Mouse (Mus musculus): ENCODE measurements around the gene Tesk1. TPM values are rescaled to one million over a fixed set of nuclear protein-coding genes. Genes with fewer than 3 reads are reported as not detected.

The Tesk1 gene
- total RNA-seq, 2 experiments from 2014 or later: 41.7 to 47.2 TPM

GRCm38 (mm10) chr4:43493186-43493845 lies 51.6 kb downstream of the Tesk1 start:
- DNase-seq: peak; percentile 92

GRCm38 (mm10) chr4:43493846-43494240 lies 52.1 kb downstream of the Tesk1 start:
- no peak for DNase-seq

- no peak for DNase-seq
Measured at GRCm38 (mm10) chr4:43496587-43496986, 54.8 kb downstream of the Tesk1 start.

- no peak for DNase-seq
Measured at GRCm38 (mm10) chr4:43497405-43497804, 55.7 kb downstream of the Tesk1 start.

Other genes starting within 250 kb of the Tesk1 start
- gene Atp8b5, start 174.8 kb upstream of the Tesk1 start, total RNA-seq (2021): not detected
- gene Rusc2, start 60.0 kb upstream of the Tesk1 start, total RNA-seq (2021): 10 to 100 TPM; 22.1 to 24.2 TPM
- not detected for gene Fam166b, start 12.8 kb upstream of the Tesk1 start, total RNA-seq (2021)
- gene Cd72, start 12.7 kb downstream of the Tesk1 start, total RNA-seq (2021): not detected
- gene Sit1, start 41.8 kb downstream of the Tesk1 start, total RNA-seq (2021): not detected
- gene Ccdc107, start 51.0 kb downstream of the Tesk1 start, total RNA-seq (2021): 10 to 100 TPM; 21.9 to 26.8 TPM
- gene Arhgef39, start 57.8 kb downstream of the Tesk1 start, total RNA-seq (2021): under 1 TPM in 1 of 2 experiments, not detected in 1; 0.69 TPM
- 1 to 10 TPM; 2.2 to 2.7 TPM for gene Car9, start 65.0 kb downstream of the Tesk1 start, total RNA-seq (2021)
- gene Tpm2, start 81.8 kb downstream of the Tesk1 start, total RNA-seq (2021): over 10,000 TPM in 1 of 2 experiments, 1,000 to 10,000 TPM in 1; 8,936 to 14,319 TPM
- 10 to 100 TPM; 34.9 to 41.8 TPM for gene Creb3, start 120.4 kb downstream of the Tesk1 start, total RNA-seq (2021)
- gene Tln1, start 120.8 kb downstream of the Tesk1 start, total RNA-seq (2021): 10 to 100 TPM; 56.2 to 79.8 TPM
- 10 to 100 TPM; 21.1 to 22.5 TPM for gene Rgp1, start 136.8 kb downstream of the Tesk1 start, total RNA-seq (2021)
- gene Gba2, start 136.9 kb downstream of the Tesk1 start, total RNA-seq (2021): 1 to 10 TPM; 5.5 to 6.1 TPM
- under 1 TPM in 1 of 2 experiments, not detected in 1; 0.64 TPM for gene Msmp, start 142.6 kb downstream of the Tesk1 start, total RNA-seq (2021)
- gene Npr2, start 190.0 kb downstream of the Tesk1 start, total RNA-seq (2021): 10 to 100 TPM; 32.5 to 36.6 TPM
- under 1 TPM in 1 of 2 experiments, not detected in 1; 0.33 TPM for gene Spag8, start 211.7 kb downstream of the Tesk1 start, total RNA-seq (2021)
- gene Hint2, start 214.5 kb downstream of the Tesk1 start, total RNA-seq (2021): 10 to 100 TPM; 37.5 to 39.6 TPM
- gene Tmem8b, start 227.0 kb downstream of the Tesk1 start, total RNA-seq (2021): 10 to 100 TPM; 10.7 to 12.1 TPM
- under 1 TPM in 1 of 2 experiments, not detected in 1; 0.13 TPM for gene Fam221b, start 227.2 kb downstream of the Tesk1 start, total RNA-seq (2021)

Measured in gastrocnemius, postnatal 25 days (tissue).